Mouse (Mus musculus): ENCODE measurements around the gene Odf3l2.

The Odf3l2 gene

DNA sequence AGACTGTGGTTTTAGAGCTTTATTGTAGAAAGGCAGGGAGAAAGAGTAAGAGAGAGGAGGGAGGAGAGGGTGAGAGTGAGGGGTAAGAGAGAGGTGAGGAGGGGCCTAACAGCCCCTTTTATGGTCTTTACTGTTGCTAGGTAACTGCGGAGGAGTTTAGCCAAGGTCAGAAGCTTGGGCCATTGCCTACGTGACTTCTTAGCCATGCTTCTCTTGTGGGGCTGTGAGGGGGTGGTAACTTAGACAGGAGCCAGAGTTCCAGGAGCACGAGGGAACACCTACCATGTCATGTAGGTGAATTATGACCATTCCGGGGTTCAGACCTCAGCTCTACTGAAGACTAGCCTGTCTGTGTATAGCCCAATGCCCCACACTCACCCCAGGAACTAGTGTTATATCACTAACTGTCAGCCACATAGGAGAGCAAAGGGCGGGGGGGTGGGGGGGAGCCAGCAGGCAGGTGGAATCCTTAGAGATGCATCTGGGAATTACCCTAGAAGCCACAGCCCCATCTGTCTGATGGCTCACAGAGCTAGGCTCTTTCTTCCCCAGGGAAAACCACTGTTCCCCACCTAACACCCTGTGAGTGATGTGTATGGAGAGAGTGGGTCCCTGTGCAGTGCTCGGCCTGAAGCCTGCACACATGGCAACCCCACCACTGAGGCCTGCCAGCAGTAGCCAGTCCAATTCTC lies 26.0 kb upstream of the Odf3l2 start:
- DNase-seq (ENCODE audit: low read depth, low spot score): no peak

DNA sequence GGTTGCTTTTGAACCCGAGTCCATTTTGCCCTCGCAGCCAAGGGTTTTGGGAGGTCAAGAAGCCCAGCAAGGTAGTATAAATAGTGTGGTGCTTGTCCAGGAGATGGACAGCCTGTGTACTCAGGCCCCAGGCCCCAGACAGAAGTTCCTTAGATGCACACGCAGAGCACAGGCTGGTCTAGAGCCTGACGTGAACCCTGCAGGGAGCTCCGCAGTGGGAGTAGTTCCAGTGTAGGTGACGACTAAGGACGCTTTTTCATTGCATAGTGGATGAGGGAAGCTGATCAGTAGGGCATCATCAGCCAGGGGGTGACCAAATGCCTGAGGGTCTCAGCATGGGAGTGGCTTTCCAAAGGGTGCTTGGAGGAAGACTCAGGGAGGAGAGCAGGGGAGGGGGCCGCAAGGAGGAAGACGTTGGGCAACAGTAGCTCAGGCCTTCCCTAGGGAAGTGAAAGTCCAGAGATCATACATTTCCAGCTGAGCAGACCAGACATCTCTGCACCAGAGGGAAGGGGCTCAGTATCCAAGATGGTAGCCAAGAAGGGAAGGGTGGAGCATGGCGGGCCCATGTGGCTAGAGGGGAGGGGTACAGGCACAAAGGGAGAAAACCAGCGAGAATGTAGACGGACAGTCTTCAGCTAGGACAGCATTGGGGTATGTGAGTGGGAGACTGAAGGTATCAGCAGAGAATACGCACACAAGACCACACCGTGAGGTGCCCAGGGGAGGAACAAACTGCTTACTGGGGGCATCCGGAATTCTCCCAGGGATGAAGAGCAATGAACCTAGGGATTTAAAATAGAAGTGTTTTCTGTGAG lies 24.7 kb upstream of the Odf3l2 start:
- DNase-seq (ENCODE audit: low read depth, low spot score): no peak

GRCm38 (mm10) chr10:79669576-79670057 lies 24.1 kb upstream of the Odf3l2 start:
- DNase-seq (ENCODE audit: low read depth, low spot score): no peak

DNA sequence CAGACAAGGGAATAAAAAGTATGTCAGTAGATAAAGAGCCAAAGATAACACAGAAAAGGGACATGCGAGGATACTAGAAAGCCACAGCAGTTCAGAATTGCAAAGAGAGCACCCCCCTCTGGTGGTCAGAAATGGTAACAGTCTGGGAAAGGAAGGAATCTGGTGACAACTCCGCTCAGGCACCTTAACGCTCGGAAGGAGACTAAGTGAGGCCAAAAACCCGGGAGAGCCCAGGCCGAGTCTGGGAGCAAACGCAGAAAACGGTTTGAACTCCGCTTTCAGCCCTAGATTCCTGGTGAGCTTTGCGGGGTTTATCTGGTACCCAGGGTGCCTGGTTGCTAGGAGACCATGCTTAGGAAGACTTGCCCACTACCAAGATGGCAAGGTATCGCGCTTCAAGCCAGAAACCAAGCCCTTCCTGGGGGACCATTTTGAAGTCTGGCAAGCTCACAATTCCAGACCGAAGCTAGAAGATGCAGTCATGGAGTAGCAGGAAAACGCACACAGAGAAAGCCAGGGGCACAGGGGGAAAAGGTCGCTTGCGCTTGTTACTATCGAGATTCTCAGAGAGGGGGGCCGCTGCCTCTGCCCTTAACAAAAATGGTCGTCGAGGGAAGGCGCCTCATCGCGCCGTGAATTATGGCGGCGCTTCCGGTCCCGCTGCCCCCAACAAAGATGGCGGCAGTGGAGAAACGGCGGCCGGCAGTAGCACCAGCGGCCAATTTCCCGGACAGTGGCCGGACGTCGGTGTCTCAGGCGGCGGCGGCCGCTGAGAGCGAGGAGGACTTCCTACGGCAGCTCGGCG lies 23.4 kb upstream of the Odf3l2 start, which contains the start of gene Tpgs1:
Tpgs1 (plus strand) TSS at position 599 of the 805 bp plus-strand sequence.
- DNase-seq (ENCODE audit: low read depth, low spot score): peak; percentile 83

DNA sequence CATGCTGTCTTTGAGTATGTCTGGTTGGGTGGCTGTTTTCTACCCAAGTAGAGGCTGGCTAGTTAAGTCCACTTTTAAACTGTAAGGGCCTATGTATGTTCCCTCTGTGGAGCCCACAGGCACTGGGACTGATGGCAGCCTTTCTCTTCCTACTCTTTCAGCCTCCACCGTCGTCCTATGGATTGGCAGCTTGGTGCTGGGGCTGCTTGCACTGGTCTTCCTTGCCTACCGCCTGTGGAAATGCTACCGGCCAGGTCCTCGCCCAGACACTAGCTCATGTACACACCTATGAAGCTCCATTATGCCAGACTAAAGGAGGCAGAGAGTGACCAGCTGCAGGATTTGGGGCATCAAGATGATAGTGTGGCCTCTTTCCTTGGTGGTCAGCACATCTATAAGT lies 22.5 kb upstream of the Odf3l2 start:
- no peak for DNase-seq (ENCODE audit: low read depth, low spot score)

DNA sequence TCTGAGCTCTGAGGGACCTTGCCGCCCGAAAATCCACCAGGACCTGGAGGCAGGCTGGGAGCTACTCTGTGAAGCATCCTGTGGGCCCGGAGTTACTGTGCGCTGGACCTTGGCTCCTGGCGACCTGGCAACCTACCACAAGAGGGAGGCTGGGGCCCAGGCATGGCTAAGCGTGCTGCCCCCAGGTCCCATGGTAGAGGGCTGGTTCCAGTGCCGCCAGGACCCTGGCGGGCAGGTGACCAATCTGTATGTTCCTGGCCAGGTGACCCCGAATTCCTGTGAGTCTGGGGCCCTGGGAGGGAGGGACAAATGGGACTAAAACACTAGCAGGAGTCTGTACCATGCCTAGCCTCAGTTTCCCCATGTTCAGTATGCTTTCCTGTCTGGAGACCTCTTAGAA lies 21.0 kb upstream of the Odf3l2 start:
- DNase-seq (ENCODE audit: low read depth, low spot score): no peak

- no peak for DNase-seq (ENCODE audit: low read depth, low spot score)
Measured at GRCm38 (mm10) chr10:79665051-79665450, 19.5 kb upstream of the Odf3l2 start.

DNA sequence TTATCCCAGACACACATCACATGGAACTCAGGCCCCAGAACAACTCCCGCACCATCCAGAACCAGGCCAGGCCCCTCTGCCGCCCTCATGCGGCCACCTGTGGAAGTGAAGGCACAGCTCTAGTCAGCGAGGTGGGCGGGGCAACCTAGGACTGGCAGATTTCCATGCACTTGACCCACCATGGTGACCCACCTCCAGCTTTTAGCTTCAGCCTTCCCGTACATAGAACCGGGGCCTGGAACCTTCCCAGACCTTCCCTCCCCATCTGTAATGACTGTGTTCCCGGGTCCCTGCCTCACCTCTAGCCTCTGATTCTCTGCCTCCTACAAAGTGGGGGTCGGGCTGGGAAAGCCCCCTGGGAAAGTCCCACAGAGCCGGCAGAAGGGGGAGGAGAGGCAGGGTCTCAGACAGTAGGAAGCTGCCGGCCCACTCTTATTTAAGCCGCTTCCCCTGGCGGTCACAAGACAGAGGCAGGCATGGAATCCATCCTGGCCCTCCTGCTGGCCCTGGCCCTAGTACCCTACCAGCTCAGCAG lies 18.7 kb upstream of the Odf3l2 start, which contains the start of gene Madcam1:
Madcam1 (plus strand) TSS at position 429 of the 535 bp plus-strand sequence.
- DNase-seq (ENCODE audit: low read depth, low spot score): peak; percentile 50

DNA sequence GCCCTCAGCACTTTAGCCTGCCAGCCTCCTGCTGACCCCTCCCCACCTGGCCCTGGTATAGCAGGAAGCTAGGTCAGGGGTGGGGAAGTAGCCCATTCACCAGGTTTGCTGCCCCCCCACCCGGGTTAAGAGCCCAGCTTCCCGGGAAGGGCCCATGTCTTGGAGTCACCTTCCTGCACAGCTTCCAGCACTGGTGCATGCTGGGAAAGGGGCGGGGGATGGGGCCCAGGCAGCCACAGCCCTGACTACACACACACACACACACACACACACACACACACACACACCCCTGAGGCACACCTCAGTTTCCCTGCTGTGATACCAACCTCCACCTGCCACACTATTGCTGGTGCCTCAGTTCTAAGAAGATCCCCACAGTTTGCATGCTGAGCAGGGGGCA lies 16.3 kb upstream of the Odf3l2 start:
- DNase-seq (ENCODE audit: low read depth, low spot score): no peak

GRCm38 (mm10) chr10:79660298-79660697 lies 14.8 kb upstream of the Odf3l2 start:
- DNase-seq (ENCODE audit: low read depth, low spot score): no peak

DNA sequence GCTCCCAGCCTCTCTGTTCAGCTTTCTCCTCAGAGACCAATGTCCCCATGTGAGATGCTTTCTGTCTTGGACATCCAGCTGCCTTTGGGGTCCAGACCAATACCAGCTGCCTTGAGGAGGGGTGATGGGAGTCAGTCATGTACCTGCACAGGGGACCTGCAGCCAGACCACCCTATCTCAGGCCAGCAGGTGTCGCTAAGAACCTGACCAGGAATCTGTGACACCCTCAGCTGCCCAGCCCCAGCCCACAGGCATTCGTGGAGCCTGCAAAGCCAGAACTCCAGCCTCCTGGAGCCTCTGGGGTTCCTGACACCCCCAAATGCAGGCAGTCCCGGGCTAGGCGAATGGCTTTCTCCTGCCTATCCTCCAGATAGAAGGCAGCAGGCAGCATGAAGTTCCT lies 13.3 kb upstream of the Odf3l2 start:
- no peak for DNase-seq (ENCODE audit: low read depth, low spot score)

- no peak for DNase-seq (ENCODE audit: low read depth, low spot score)
Measured at GRCm38 (mm10) chr10:79654946-79655395, 9.4 kb upstream of the Odf3l2 start.

- no peak for DNase-seq (ENCODE audit: low read depth, low spot score)
Measured at GRCm38 (mm10) chr10:79652789-79653188, 7.3 kb upstream of the Odf3l2 start.

- peak; percentile 34 for DNase-seq (ENCODE audit: low read depth, low spot score)
Measured at GRCm38 (mm10) chr10:79649070-79649751, 3.7 kb upstream of the Odf3l2 start.

- no peak for DNase-seq (ENCODE audit: low read depth, low spot score)
Measured at GRCm38 (mm10) chr10:79638486-79639204, 6.9 kb downstream of the Odf3l2 start.

DNA sequence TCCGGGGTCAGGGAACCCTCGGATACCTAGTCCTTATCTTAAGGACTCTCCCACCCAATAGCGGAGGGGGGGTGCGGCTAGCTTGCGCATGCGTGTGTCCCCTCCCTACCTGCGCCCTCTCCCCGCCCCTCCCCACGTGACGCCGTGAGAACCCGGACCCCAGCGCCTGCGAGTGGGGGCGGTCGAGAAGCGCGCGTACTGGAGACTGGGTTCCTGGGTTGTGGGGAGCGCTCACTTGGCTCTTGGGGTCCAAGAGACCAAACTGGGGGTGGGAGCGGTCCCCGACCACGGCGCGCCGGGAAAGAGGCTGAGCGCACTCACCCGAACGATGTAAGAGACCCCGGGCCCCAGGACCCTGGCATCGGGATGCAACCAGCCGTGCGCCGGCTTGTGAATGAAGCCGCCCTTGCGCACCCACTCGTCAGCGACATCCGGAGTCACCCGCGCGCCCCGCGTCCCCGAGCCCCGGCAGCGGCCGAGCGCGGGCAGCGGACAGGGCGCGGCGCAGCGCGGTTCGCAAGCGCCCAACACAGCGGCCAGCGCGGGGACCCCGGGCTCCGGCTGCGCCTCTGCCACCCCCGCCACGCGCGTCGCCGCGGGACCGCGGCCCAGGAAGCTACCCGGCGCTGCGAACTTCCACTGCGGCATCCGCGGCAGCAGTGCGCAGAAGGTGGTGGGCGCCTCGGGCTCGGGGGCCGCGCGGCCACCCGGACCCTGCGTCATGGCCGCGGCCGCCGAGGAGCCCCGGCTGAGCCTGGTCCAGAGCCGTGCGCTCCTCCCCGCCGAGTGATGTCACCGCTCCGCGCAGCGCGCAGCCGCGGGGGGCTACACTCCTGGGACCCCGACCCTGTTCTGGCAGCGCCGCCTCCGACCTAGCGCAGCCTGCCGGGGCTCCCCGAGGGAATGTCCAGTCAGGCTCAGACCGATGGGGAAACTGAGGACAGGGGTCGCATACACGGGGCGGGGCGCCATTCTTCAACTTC lies 8.1 kb downstream of the Odf3l2 start, which contains the start of gene Shc2:
Shc2 (minus strand) TSS at position 791 of the 983 bp plus-strand sequence.
- DNase-seq (ENCODE audit: low read depth, low spot score): no peak

DNA sequence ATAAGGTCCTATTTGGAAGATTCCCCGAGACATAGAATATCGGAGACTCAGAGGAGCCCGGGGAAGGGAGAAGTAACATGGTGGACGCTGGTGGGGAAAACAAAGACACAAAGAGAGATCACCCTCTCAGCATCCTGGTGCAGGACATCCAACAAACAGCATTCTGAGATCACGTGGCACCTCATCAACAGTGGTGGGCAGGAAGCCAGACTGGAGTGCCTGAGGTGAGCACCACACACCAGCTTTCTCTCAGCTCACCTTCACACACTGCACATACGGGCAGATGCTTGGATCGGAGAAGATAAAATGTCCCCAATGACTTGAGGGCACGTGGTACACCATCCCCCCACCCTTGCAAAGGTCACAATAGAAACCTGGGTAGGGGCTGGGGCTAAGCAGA lies 9.3 kb downstream of the Odf3l2 start:
- no peak for DNase-seq (ENCODE audit: low read depth, low spot score)

DNA sequence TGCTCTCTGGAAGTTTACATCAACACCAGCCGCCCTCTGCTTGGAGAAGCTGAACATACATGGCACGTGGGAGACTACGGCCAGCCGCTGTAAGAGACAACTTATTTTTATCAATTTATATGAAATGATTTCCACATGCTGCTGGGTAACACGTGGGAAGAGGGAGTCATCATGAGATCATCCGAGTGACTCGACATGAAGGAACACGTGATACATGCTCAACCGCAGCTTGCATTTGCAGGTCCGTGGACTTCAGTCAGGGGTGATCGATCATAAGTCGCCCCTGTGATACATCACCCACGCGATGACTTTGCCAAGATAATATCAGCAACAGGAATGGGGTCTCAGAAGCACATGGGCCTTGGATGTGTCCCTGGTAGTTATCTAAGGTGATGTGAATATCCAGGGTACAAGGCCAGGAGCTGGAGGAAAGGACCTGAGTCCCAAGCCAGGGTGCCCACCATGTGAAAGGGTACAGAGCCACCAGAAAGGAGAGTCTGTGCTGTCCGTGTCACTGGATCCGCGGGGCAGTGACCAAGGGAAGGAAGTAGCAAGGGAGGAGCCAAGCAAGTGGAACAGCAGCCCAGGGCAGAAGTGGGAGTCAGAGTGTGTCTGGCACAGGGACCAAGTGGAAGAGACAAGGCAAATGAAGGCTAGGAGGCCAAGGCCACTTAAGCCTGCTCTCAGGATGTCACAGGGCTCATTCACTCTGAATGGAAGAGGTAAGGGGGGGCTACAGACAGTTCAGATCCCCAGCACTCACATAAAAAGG lies 12.3 kb downstream of the Odf3l2 start:
- no peak for DNase-seq (ENCODE audit: low read depth, low spot score)
